In the genomic region with DNA sequence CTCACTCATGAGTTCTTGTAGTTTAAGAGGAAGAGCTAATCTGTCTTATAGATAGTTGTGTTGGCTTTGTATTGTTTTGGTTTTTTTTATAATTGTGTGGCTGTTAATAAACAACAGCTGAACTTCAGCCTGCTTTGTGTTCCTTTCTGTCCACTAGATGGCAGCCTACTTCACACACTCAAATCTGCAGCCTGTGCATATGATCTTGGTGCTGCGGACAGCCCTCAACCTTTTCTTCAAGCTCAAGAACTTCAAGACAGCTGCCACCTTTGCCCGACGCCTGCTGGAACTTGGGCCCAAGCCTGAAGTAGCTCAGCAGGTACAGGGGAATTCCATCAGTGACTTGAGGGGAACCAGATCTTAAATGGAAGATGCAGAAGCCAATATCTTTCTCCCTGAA, we compare ENCODE assay signal across 9 mouse cellular contexts. TPM values are rescaled to one million over a fixed set of nuclear protein-coding genes. Genes with fewer than 3 reads are reported as not detected.
DNase-seq lines count a peak whose midpoint lies in the region; ATAC-seq lines count a peak whose summit lies in the region.
"Had no signal": no experiment of that assay in that cellular context is flagged by ENCODE, and none has a peak within 500 bp of the region (broad histone marks: within the 10 kb centered on the region; RNA-seq: fewer than 3 reads in every experiment).

No protein-coding gene starts in this region.

- peaks cover 92% of the 10 kb centered on the region for H3K36me3 ChIP-seq in heart, embryonic 10.5 days
- peaks cover 66% of the 10 kb centered on the region for H3K36me3 ChIP-seq in hindbrain, embryonic 16.5 days (ENCODE audit: control insufficient read depth, insufficient read depth, low read length)

- WGBS in heart, embryonic 10.5 days, result 65% methylated on average over 3 of the region's 3 CpGs
- 46% methylated on average over 3 of the region's 3 CpGs for WGBS in hindbrain, embryonic 16.5 days

- H3K9ac ChIP-seq in hindbrain, embryonic 16.5 days (ENCODE audit: low read depth, low read length), result no peak overlapping the region
- H3K9ac ChIP-seq: limb, embryonic 15.5 days had no signal

- DNase-seq in heart, adult 18-20 months, result peak; percentile 43 to 66
- no peak for DNase-seq in heart, embryonic 10.5 days (ENCODE audit: low spot score)
- peak; percentile 69 for DNase-seq in A20 (ENCODE audit: low read depth, low spot score)
- DNase-seq in adipocyte (ENCODE audit: low spot score), result peak; percentile 76
- DNase-seq in embryo, embryonic 11.5 days (ENCODE audit: low read depth, low spot score), result peak; percentile 40
- DNase-seq in lung, postnatal 10 days, result peak; percentile 66
- peak; percentile 22 for DNase-seq in thymus, postnatal 25 days

- H3K4me3 ChIP-seq in heart, embryonic 10.5 days, result no peak overlapping the region
- no peak overlapping the region for H3K4me3 ChIP-seq in hindbrain, embryonic 16.5 days (ENCODE audit: low read length)
- H3K4me3 ChIP-seq: limb, embryonic 15.5 days had no signal

- no peak overlapping the region for H3K4me2 ChIP-seq in hindbrain, embryonic 16.5 days (ENCODE audit: low read length)
- H3K4me2 ChIP-seq: limb, embryonic 15.5 days had no signal

- 0 out of 2 replicates have a peak, but pooled peaks have one; percentile 47 for ATAC-seq in hindbrain, embryonic 16.5 days

- no peaks in the 10 kb centered on the region for H3K4me1 ChIP-seq in heart, embryonic 10.5 days
- no peaks in the 10 kb centered on the region for H3K4me1 ChIP-seq in hindbrain, embryonic 16.5 days (ENCODE audit: control insufficient read depth, insufficient read depth, low read depth, low read length)
- H3K4me1 ChIP-seq: limb, embryonic 15.5 days had no signal

- H3K27me3 ChIP-seq in heart, embryonic 10.5 days (ENCODE audit: insufficient read depth, poor library complexity, severe bottlenecking), result no peaks in the 10 kb centered on the region
- H3K27me3 ChIP-seq in hindbrain, embryonic 16.5 days (replicated peaks; ENCODE audit: control insufficient read depth, insufficient read depth, low read length), result no peaks in the 10 kb centered on the region
- H3K27me3 ChIP-seq: limb, embryonic 15.5 days had no signal

- no peaks in the 10 kb centered on the region for H3K9me3 ChIP-seq in heart, embryonic 10.5 days
- H3K9me3 ChIP-seq in hindbrain, embryonic 16.5 days (ENCODE audit: control insufficient read depth, low read length), result no peaks in the 10 kb centered on the region
- H3K9me3 ChIP-seq: limb, embryonic 15.5 days had no signal

- no peak overlapping the region for H3K27ac ChIP-seq in heart, embryonic 10.5 days
- no peak overlapping the region for H3K27ac ChIP-seq in hindbrain, embryonic 16.5 days (ENCODE audit: low read depth, low read length)
- H3K27ac ChIP-seq: limb, embryonic 15.5 days had no signal

RNA-seq across cellular contexts. Expression of a gene that starts 6.8 kb away (rescaled TPM):
- total RNA-seq in heart, adult 18-20 months (2021), result 100 to 1,000 TPM; 116 to 143 TPM
- 154 and 161 TPM in 2 replicates for polyA plus RNA-seq in heart, embryonic 10.5 days (2016; fragmentation: Nextera tagmentation; extraction: Ambion mirVana)
- 169 and 173 TPM in 2 replicates for polyA plus RNA-seq in hindbrain, embryonic 16.5 days (2015; fragmentation: Nextera tagmentation; extraction: Ambion mirVana)

RNA-seq across cellular contexts. Expression of a gene that starts 28.2 kb away (rescaled TPM):
- 100 to 1,000 TPM; 110 to 119 TPM for total RNA-seq in heart, adult 18-20 months (2021)
- 110 and 125 TPM in 2 replicates for polyA plus RNA-seq in heart, embryonic 10.5 days (2016; fragmentation: Nextera tagmentation; extraction: Ambion mirVana)
- polyA plus RNA-seq in hindbrain, embryonic 16.5 days (2015; fragmentation: Nextera tagmentation; extraction: Ambion mirVana), result 86.6 and 91.6 TPM in 2 replicates

RNA-seq across cellular contexts. Expression of a gene that starts 37.1 kb away (rescaled TPM):
- total RNA-seq in heart, adult 18-20 months (2021), result 10 to 100 TPM; 39.5 to 43.8 TPM
- 107 and 124 TPM in 2 replicates for polyA plus RNA-seq in heart, embryonic 10.5 days (2016; fragmentation: Nextera tagmentation; extraction: Ambion mirVana)
- 110 and 121 TPM in 2 replicates for polyA plus RNA-seq in hindbrain, embryonic 16.5 days (2015; fragmentation: Nextera tagmentation; extraction: Ambion mirVana)

RNA-seq across cellular contexts. Expression of a gene that starts 37.4 kb away (rescaled TPM):
- 100 to 1,000 TPM; 106 to 108 TPM for total RNA-seq in heart, adult 18-20 months (2021)
- 188 and 218 TPM in 2 replicates for polyA plus RNA-seq in heart, embryonic 10.5 days (2016; fragmentation: Nextera tagmentation; extraction: Ambion mirVana)
- 181 and 214 TPM in 2 replicates for polyA plus RNA-seq in hindbrain, embryonic 16.5 days (2015; fragmentation: Nextera tagmentation; extraction: Ambion mirVana)
